Mouse (Mus musculus) midbrain, postnatal 0 days (tissue): Measurements from ENCODE around the gene Mcf2l. TPM values are rescaled to one million over a fixed set of nuclear protein-coding genes. Genes with fewer than 3 reads are reported as not detected.

Experiments used
- ATAC-seq: fragments of 200-750 bp; cut with Nextera tagmentation; 2 replicates; pipeline ENCODE4 v1.8.0; 2017; ENCODE audit warnings: moderate number of reproducible peaks, mild to moderate bottlenecking, moderate TSS enrichment, moderate library complexity; ENCODE audit not compliant: low FRiP score
- DNase-seq: peaks from one replicate; pipeline ENCODE4 v3.0.0-alpha.2; 2015; ENCODE audit warnings: low spot score
- H3K27ac ChIP-seq: fragments of 300-500 bp; sonication (generic); 2 replicates; pipeline ENCODE4 v1.5.1; 2014; ENCODE audit warnings: low read depth, mild to moderate bottlenecking, low read length, mixed read lengths
- H3K27me3 ChIP-seq: fragments of 300-500 bp; sonication (generic); 2 replicates; pipeline ENCODE4 v1.6.1; 2014; ENCODE audit warnings: low read length, control low read depth, mixed read lengths; ENCODE audit not compliant: insufficient read depth
- H3K36me3 ChIP-seq: fragments of 300-500 bp; sonication (generic); 2 replicates; pipeline ENCODE4 v1.6.1; 2014; ENCODE audit warnings: low read length, control low read depth, mixed read lengths; ENCODE audit not compliant: insufficient read depth
- H3K4me1 ChIP-seq: fragments of 300-500 bp; sonication (generic); 2 replicates; pipeline ENCODE4 v1.6.1; 2014; ENCODE audit warnings: mild to moderate bottlenecking, control low read depth, antibody characterized with exemption, low read length, mixed read lengths; ENCODE audit not compliant: insufficient read depth
- H3K4me2 ChIP-seq: fragments of 300-500 bp; sonication (generic); 2 replicates; pipeline ENCODE4 v1.6.1; 2014; ENCODE audit warnings: low read depth, mild to moderate bottlenecking, low read length, mixed read lengths; ENCODE audit not compliant: poor library complexity, severe bottlenecking
- H3K4me3 ChIP-seq: fragments of 300-500 bp; sonication (generic); 2 replicates; pipeline ENCODE4 v1.5.1; 2014; ENCODE audit warnings: low read depth, mild to moderate bottlenecking, low read length, moderate library complexity
- H3K9ac ChIP-seq: fragments of 300-500 bp; sonication (generic); replicated peaks from 2 replicates; pipeline ENCODE4 v1.6.1; 2014; ENCODE audit warnings: mild to moderate bottlenecking, low read length, moderate library complexity, mixed read lengths; ENCODE audit not compliant: poor library complexity, severe bottlenecking
- H3K9me3 ChIP-seq: fragments of 300-500 bp; sonication (generic); 2 replicates; pipeline ENCODE4 v1.6.1; 2016; ENCODE audit warnings: low read length, control low read depth
- CTCF ChIP-seq: IDR thresholded peaks from 2 replicates; pipeline ENCODE4 v1.5.1; 2016; ENCODE audit warnings: antibody characterized with exemption, mild to moderate bottlenecking
- WGBS: fragments of 180-500 bp; shearing (Covaris S2); extraction: QIAGEN DNeasy Blood & Tissue Kit; methylation state at CpG from one replicate; pipeline ENCODE4 v1.1.7; 2014; 5-methylcytosine and 5-hydroxymethylcytosine counted together
- polyA plus RNA-seq: library from polyadenylated mRNA; unstranded; fragments of >200 nt; fragmentation: Nextera tagmentation; extraction: Ambion mirVana; gene quantifications from 2 replicates; pipeline ENCODE4 v1.2.1, GENCODE M21; 2015
- total RNA-seq: library from RNA; depleted of rRNA; stranded (reverse); fragments of >200 nt; gene quantifications from 2 replicates; pipeline ENCODE4 v1.2.3, GENCODE M21; 2014

The Mcf2l gene
- total and polyA plus RNA-seq, 2 experiments from 2014 or later = 136 to 391 TPM

DNA sequence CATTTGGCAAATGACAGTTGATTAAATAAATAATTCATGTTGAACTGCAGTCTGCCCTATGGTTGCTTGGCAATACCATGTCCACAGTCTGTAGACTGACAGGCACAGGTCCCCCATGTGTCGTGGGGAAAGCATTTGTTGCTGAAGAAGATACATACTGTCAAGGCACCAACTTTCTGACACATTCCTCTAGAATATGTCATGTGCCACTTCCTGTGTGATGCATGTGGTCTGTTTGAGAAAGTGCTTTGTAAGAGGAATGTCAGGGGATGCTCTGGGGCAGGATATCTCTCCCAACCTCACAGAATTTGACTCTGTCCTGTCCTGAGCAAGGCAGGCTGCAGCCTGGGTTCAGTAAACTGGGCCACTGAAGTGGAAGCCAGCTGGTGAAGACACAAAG, 44.2 kb upstream of the Mcf2l start:
- Histone ChIP-seq H3K27ac (no peak overlapping the region), H3K27me3 (no peaks in the 10 kb centered on the region), H3K9me3 (no peaks in the 10 kb centered on the region), H3K9ac (0 out of 2 replicates have a peak overlapping the region, but pooled peaks have one; percentile 8), H3K4me2 (no peak overlapping the region), H3K4me1 (peaks cover 7% of the 10 kb centered on the region; the same call in 1 of the 2 replicates), H3K36me3 (peaks cover 44% of the 10 kb centered on the region), H3K4me3 (no peak overlapping the region)
- DNase-seq (no peak), ATAC-seq (no peak)
- WGBS = 55% methylated on average over 1 of the region's 1 CpGs
- no peak for TF ChIP-seq CTCF

DNA sequence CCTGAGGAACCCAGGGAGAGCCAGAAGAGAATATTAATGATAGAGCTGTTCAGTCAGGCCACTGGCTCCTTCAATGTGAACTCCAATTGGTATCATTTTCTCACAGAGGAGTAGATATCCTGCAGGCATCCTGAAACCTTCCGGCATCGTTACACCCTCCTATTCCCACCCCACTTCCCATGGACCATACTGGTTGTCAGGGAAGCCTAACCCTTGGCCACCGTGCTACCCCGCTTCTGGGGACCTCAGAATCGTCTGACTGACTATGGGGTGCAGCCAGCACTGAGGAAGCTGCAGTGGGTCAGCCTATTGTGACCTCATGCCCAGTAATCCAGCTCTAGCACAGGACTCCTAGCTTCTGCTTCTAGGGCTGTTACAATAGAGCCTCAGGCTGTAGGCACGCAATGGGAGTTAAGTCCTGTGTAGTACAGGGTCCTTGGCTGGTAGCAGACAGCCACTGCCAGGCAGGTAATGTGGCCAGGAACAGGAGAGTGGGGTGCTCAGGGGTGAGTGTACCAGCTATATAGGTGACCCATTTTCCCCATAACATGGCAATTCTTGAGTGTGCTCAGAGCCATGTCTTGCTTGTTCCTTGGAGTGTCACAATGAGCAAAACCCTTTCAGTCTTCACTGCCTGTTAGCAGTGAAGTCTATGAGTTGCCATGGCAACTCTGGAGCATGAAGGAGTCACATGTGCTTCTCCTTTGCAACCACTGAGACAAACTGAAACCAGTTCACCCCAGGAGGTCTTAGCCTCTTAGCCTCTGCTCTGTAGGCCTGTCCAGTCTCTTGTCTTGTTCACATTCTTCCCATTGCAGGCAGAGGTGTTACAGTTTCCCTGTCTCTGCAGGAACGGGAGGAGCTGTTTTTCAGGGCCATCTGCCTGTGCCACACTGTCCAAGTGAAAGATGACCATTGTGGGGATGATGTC, 41.7 kb upstream of the Mcf2l start:
- H3K36me3 ChIP-seq = peaks cover 49% of the 10 kb centered on the region
- peak; percentile 71 for ATAC-seq
- no peak overlapping the region for H3K9ac ChIP-seq
- TF ChIP-seq CTCF = no peak
- H3K27me3 ChIP-seq = no peaks in the 10 kb centered on the region
- no peaks in the 10 kb centered on the region for H3K9me3 ChIP-seq
- no peak overlapping the region for H3K4me2 ChIP-seq
- DNase-seq = peak; percentile 77
- peak overlapping the region; percentile 80 for H3K27ac ChIP-seq
- WGBS = 57% methylated on average over 7 of the region's 7 CpGs
- peaks cover 7% of the 10 kb centered on the region; the same call in 1 of the 2 replicates for H3K4me1 ChIP-seq
- H3K4me3 ChIP-seq = no peak overlapping the region

DNA sequence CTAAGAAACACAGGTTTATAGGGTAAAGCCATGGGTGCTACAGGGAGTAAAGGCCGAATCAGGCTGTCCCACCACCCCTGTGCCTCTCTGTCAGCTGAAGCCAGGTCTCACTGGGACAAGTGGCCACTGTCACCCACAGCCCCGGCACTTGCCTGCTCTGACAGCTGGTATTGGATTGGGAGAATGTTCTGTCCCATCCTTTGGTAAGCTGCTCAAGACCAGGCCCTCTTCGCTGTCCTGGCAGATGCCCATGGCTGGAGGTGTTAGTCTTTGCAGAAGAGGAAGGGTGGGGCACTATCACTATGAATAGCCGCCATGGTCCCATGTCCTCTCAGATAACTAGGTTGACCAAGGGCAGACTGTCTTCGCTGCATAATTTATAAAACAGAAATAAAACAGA, 40.0 kb upstream of the Mcf2l start:
- no peak overlapping the region for H3K4me3 ChIP-seq
- 97% methylated on average over 5 of the region's 5 CpGs for WGBS
- H3K4me2 ChIP-seq = no peak overlapping the region
- TF ChIP-seq CTCF = no peak
- ATAC-seq (no peak), DNase-seq (no peak)
- H3K27me3 ChIP-seq = no peaks in the 10 kb centered on the region
- H3K9me3 ChIP-seq = no peaks in the 10 kb centered on the region
- peaks cover 7% of the 10 kb centered on the region; the same call in 1 of the 2 replicates for H3K4me1 ChIP-seq
- peaks cover 42% of the 10 kb centered on the region for H3K36me3 ChIP-seq
- H3K27ac ChIP-seq = no peak overlapping the region
- no peak overlapping the region for H3K9ac ChIP-seq

- no peak overlapping the region for H3K4me3 ChIP-seq
- H3K9me3 ChIP-seq = no peaks in the 10 kb centered on the region
- 93% methylated on average over 7 of the region's 7 CpGs for WGBS
- ATAC-seq (no peak), DNase-seq (no peak)
- TF ChIP-seq CTCF = no peak
- H3K27me3 ChIP-seq = no peaks in the 10 kb centered on the region
- H3K4me1 ChIP-seq = no peaks in the 10 kb centered on the region
- no peak overlapping the region for H3K4me2 ChIP-seq
- no peak overlapping the region for H3K27ac ChIP-seq
- no peak overlapping the region for H3K9ac ChIP-seq
- H3K36me3 ChIP-seq = peaks cover 63% of the 10 kb centered on the region
These were observed 32.8 kb upstream of the Mcf2l start for GRCm38 (mm10) chr8:12840834-12841233.

DNA sequence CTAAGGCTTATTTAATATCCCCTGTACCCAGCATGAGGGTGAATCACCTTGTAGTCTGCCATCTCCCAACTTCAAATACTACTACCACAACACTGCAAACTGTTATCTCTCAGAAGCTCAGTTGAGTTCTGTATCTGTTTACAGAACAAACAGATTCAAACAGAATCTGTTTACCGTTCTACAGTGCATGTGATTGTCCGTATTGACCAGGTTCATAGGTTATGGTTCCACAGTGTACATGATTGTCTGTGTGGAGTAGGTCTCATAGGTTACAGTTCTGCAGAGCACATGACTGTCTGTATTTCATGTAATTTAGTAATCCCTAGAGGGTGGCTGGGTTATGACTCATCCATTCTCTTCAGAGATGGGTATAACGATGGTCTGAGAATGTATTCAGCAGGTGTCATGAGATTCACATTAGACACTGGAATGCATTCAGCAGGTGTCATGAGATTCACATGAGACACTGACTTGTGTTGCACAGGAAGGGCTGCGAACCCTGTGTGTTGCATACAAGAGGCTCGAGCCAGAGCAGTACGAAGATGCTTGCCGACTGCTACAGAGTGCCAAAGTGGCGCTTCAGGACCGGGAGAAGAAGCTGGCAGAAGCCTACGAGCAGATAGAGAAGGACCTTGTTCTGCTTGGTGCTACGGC, 31.1 kb upstream of the Mcf2l start:
- WGBS = 91% methylated on average over 11 of the region's 11 CpGs
- H3K4me3 ChIP-seq = no peak overlapping the region
- no peak overlapping the region for H3K4me2 ChIP-seq
- H3K9ac ChIP-seq = no peak overlapping the region
- no peak overlapping the region for H3K27ac ChIP-seq
- H3K27me3 ChIP-seq = no peaks in the 10 kb centered on the region
- TF ChIP-seq CTCF = no peak
- H3K4me1 ChIP-seq = no peaks in the 10 kb centered on the region
- DNase-seq = no peak
- no peaks in the 10 kb centered on the region for H3K9me3 ChIP-seq
- peaks cover 65% of the 10 kb centered on the region for H3K36me3 ChIP-seq
- no peak for ATAC-seq
